Mouse (Mus musculus) adrenal gland, adult 18-20 months (tissue): ENCODE data around the gene Spock1. TPM values are rescaled to one million over a fixed set of nuclear protein-coding genes. Genes with fewer than 3 reads are reported as not detected.

ENCODE experiments used
- DNase-seq, 2 experiments: peaks; one replicate each; pipeline ENCODE4 v3.0.0; 2021 to 2022; ENCODE audit warnings: low spot score in 2 of 2
- total RNA-seq, 2 experiments: library from RNA; stranded (reverse); gene quantifications; 1 replicate in 1 of 2; 2 replicates in 1 of 2; pipeline ENCODE4 v1.2.3; 2021

Spock1 gene
- total RNA-seq, 2 experiments from 2014 or later: 9.4 to 10.9 TPM

- DNase-seq: no peak
Measured at GRCm38 (mm10) chr13:57736060-57736459, 172.1 kb downstream of the Spock1 start.

GRCm38 (mm10) chr13:57734549-57734948 is 173.6 kb downstream of the Spock1 start:
- no peak for DNase-seq

- DNase-seq: no peak
Measured at GRCm38 (mm10) chr13:57733521-57733920, 174.6 kb downstream of the Spock1 start.

- no peak for DNase-seq
Measured at GRCm38 (mm10) chr13:57732251-57732650, 175.9 kb downstream of the Spock1 start.

GRCm38 (mm10) chr13:57727716-57728115 is 180.4 kb downstream of the Spock1 start:
- no peak for DNase-seq

GRCm38 (mm10) chr13:57726654-57727053 is 181.5 kb downstream of the Spock1 start:
- no peak for DNase-seq

GRCm38 (mm10) chr13:57722329-57722936 is 185.7 kb downstream of the Spock1 start:
- no peak for DNase-seq

- no peak for DNase-seq
Measured at GRCm38 (mm10) chr13:57721524-57722279, 186.4 kb downstream of the Spock1 start.

GRCm38 (mm10) chr13:57718087-57718486 is 190.0 kb downstream of the Spock1 start:
- DNase-seq: no peak

- no peak for DNase-seq
Measured at GRCm38 (mm10) chr13:57712910-57713309, 195.2 kb downstream of the Spock1 start.

- no peak for DNase-seq
Measured at GRCm38 (mm10) chr13:57708425-57708824, 199.7 kb downstream of the Spock1 start.

GRCm38 (mm10) chr13:57702966-57703365 is 205.2 kb downstream of the Spock1 start:
- DNase-seq: no peak

- DNase-seq: no peak
Measured at GRCm38 (mm10) chr13:57696685-57697084, 211.4 kb downstream of the Spock1 start.

GRCm38 (mm10) chr13:57688926-57689325 is 219.2 kb downstream of the Spock1 start:
- no peak for DNase-seq

GRCm38 (mm10) chr13:57686437-57686836 is 221.7 kb downstream of the Spock1 start:
- DNase-seq: no peak

- no peak for DNase-seq
Measured at GRCm38 (mm10) chr13:57685201-57685600, 222.9 kb downstream of the Spock1 start.

- DNase-seq: no peak
Measured at GRCm38 (mm10) chr13:57679591-57679990, 228.5 kb downstream of the Spock1 start.

- no peak for DNase-seq
Measured at GRCm38 (mm10) chr13:57676820-57677219, 231.3 kb downstream of the Spock1 start.

- DNase-seq: no peak
Measured at GRCm38 (mm10) chr13:57673399-57673798, 234.7 kb downstream of the Spock1 start.

- DNase-seq: no peak
Measured at GRCm38 (mm10) chr13:57672762-57673161, 235.4 kb downstream of the Spock1 start.

- no peak for DNase-seq
Measured at GRCm38 (mm10) chr13:57671919-57672318, 236.2 kb downstream of the Spock1 start.

- no peak for DNase-seq
Measured at GRCm38 (mm10) chr13:57671322-57671721, 236.8 kb downstream of the Spock1 start.

GRCm38 (mm10) chr13:57667621-57668020 is 240.5 kb downstream of the Spock1 start:
- no peak for DNase-seq
